Mouse (Mus musculus) heart, adult 2 months (tissue): Measurements from ENCODE around the gene Pcolce2.
A peak's percentile ranks its signal among the peaks of the same experiment; 100 is the strongest.

ENCODE experiments used
- CTCF ChIP-seq: fragments of 200-600 bp; IDR thresholded peaks from 2 replicates; pipeline ENCODE4 v1.8.1; 2022; ENCODE audit warnings: antibody characterized with exemption, mild to moderate bottlenecking, moderate library complexity
- EP300 ChIP-seq: fragments of 200-500 bp; IDR thresholded peaks from 2 replicates; pipeline ENCODE4 v1.6.1; 2011; ENCODE audit warnings: low read depth, low read length, control low read depth; ENCODE audit not compliant: insufficient read depth
- POLR2A ChIP-seq: fragments of 200-500 bp; IDR thresholded peaks from 2 replicates; pipeline ENCODE4 v1.6.1; 2011; ENCODE audit warnings: mild to moderate bottlenecking, low read depth, low read length, control low read depth; ENCODE audit not compliant: insufficient read depth

GRCm38 (mm10) chr9:95708943-95709342 lies 71.5 kb downstream of the Pcolce2 start:
- peak; percentile 22; the same call in 1 of the 2 replicates for TF ChIP-seq CTCF
- TF ChIP-seq EP300, result no peak
- no peak for TF ChIP-seq POLR2A
